Mouse (Mus musculus): ENCODE measurements around the gene Hpd.

GRCm38 (mm10) chr5:123169284-123169683 is 13.2 kb downstream of the Hpd start, which contains the start of gene Psmd9:
- TF ChIP-seq CTCF (IDR thresholded peaks at IDR 0.05; ENCODE audit: control insufficient read depth, insufficient read depth, insufficient read length) (no peak), CEBPB (IDR thresholded peaks at IDR 0.05; ENCODE audit: low read depth) (no peak)
